Mouse (Mus musculus): ENCODE data around the gene Napepld. TPM values are rescaled to one million over a fixed set of nuclear protein-coding genes. Genes with fewer than 3 reads are reported as not detected.

Napepld gene
- polyA plus RNA-seq, 1 experiment from 2014 or later: 2.1 TPM

DNA sequence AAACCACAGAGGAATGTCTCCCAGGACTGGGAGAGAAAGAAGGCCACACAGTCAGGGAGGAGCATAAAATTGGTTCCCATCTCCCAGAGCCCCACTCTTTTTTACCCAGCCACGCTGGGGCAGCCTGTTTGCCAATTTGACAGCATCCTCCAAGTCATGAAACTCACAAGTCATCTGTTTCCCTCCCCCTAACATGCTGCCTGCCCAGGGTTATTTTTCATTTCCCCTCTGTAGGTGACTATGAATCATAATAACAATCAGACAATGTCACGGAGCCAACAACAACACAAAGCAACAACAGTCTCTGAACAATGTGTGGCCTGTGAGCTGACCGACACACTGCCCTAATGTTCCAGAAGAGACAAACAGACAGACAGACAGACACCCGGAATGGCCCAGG is 21.2 kb downstream of the Napepld start:
- peaks cover 4% of the 10 kb centered on the region; the same call in 1 of the 2 replicates for H3K9me3 ChIP-seq
- H3K4me1 ChIP-seq: 0 out of 2 replicates have a peak, but pooled peaks cover 2% of the 10 kb centered on the region
- WGBS: 75% methylated on average over 4 of the region's 4 CpGs
- no peaks in the 10 kb centered on the region; the same call in 1 of the 2 replicates for H3K27me3 ChIP-seq
- H3K36me3 ChIP-seq: peaks cover 7% of the 10 kb centered on the region
- no peak for ATAC-seq (ENCODE audit: insufficient number of reproducible peaks, insufficient read depth, low FRiP score, low TSS enrichment, low read depth)
- no peak overlapping the region for H3K4me3 ChIP-seq
- no peak overlapping the region for H3K9ac ChIP-seq
- no peak overlapping the region for H3K4me2 ChIP-seq
- H3K27ac ChIP-seq: no peak overlapping the region

DNA sequence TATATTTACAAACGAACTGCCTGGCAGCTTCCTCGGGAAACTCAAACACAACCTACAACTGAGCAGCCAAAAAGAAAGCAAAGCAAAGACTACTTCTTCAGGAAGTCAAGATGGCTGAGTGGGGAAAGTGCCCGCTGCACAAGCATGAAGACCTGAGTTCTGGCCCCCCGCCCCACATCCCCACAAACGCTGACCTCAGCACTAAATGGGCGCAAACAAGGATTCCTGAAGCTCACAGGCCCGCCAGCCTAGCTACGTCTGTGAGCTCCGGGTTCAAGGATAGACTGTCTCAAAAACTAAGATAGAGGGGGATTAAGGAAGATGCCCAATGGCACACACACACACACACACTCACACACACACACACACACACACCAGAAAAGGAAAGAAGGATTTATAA is 22.8 kb downstream of the Napepld start:
- Histone ChIP-seq H3K9ac (no peak overlapping the region), H3K9me3 (peaks cover 4% of the 10 kb centered on the region; the same call in 1 of the 2 replicates), H3K4me1 (0 out of 2 replicates have a peak, but pooled peaks cover 2% of the 10 kb centered on the region), H3K27me3 (no peaks in the 10 kb centered on the region; the same call in 1 of the 2 replicates), H3K36me3 (peaks cover 7% of the 10 kb centered on the region), H3K27ac (peak overlapping the region; percentile 55; the same call in 1 of the 2 replicates), H3K4me2 (no peak overlapping the region), H3K4me3 (no peak overlapping the region)
- no peak for ATAC-seq (ENCODE audit: insufficient number of reproducible peaks, insufficient read depth, low FRiP score, low TSS enrichment, low read depth)
- WGBS: 96% methylated on average over 9 of the region's 9 CpGs

DNA sequence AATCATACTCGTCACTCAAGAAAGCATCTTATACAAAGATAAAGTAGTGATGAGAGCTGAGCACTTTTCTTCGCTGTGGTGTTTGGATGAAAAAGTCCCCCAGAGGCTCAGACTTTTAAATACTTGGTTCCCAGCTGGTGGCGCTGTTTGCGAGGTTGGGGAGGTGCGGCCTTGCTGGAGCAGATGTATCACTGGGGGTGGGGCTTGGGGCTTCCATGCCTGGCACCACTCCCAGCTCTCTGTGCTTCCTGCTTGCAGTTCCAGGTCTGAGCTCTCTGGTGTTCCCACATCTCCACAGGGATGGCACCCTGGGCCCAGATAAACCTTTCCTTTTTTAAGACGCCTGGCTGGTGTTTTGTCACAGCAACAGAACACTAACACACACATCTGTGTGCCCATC is 23.3 kb downstream of the Napepld start:
- WGBS: 81% methylated on average over 6 of the region's 6 CpGs
- Histone ChIP-seq H3K4me2 (no peak overlapping the region), H3K36me3 (peaks cover 7% of the 10 kb centered on the region), H3K27ac (peak overlapping the region; percentile 55; the same call in 1 of the 2 replicates), H3K27me3 (no peaks in the 10 kb centered on the region; the same call in 1 of the 2 replicates), H3K9me3 (peaks cover 4% of the 10 kb centered on the region; the same call in 1 of the 2 replicates), H3K9ac (no peak overlapping the region), H3K4me3 (no peak overlapping the region), H3K4me1 (0 out of 2 replicates have a peak, but pooled peaks cover 2% of the 10 kb centered on the region)
- no peak for ATAC-seq (ENCODE audit: insufficient number of reproducible peaks, insufficient read depth, low FRiP score, low TSS enrichment, low read depth)

DNA sequence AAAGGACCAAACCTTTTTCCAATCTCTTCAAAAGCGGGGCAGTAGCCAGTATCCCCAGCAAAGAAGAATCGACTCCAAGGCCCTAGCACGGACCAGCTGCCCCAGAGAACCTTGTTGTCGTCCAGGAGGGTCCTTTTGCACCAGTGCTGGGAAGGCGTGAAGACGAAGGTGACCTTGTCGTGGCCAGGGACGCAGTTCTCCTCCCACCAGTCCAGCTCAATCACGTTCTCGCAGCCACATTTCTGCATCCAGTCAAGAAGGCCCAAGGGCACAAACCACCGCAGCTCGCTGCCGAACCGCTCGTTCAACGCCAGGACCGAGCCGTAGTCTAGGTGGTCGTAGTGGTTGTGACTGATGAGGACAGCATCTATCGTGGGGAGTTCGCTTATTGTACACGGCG is 25.7 kb downstream of the Napepld start:
- Histone ChIP-seq H3K36me3 (peaks cover 7% of the 10 kb centered on the region), H3K4me3 (no peak overlapping the region), H3K4me2 (no peak overlapping the region), H3K9me3 (peaks cover 4% of the 10 kb centered on the region; the same call in 1 of the 2 replicates), H3K27me3 (no peaks in the 10 kb centered on the region; the same call in 1 of the 2 replicates), H3K9ac (no peak overlapping the region), H3K27ac (no peak overlapping the region), H3K4me1 (0 out of 2 replicates have a peak, but pooled peaks cover 2% of the 10 kb centered on the region)
- 95% methylated on average over 23 of the region's 23 CpGs for whole genome bisulfite sequencing
- no peak for ATAC-seq (ENCODE audit: insufficient number of reproducible peaks, insufficient read depth, low FRiP score, low TSS enrichment, low read depth)

DNA sequence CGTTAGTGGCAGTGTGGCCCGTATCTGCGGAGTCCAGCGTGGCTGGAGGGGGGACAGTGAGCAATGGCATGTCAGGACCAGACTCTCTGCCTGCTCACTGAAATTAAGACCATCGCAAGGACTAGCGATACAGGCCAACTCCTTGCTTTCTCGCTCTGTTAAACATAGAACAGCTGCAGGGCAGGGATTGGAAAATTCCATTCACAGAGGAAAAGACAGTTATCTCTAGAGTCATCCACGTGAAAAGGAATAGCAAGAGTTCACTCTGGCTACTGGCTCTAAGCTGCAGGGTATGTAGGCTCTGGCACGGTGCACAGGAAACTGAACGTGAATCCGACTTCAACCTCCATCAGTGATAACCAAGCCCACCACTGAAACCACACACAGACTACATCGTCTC is 26.2 kb downstream of the Napepld start:
- WGBS: 73% methylated on average over 12 of the region's 12 CpGs
- Histone ChIP-seq H3K36me3 (peaks cover 7% of the 10 kb centered on the region), H3K4me2 (no peak overlapping the region), H3K27me3 (no peaks in the 10 kb centered on the region; the same call in 1 of the 2 replicates), H3K4me1 (0 out of 2 replicates have a peak, but pooled peaks cover 2% of the 10 kb centered on the region), H3K9me3 (peaks cover 4% of the 10 kb centered on the region; the same call in 1 of the 2 replicates), H3K27ac (no peak overlapping the region), H3K9ac (no peak overlapping the region), H3K4me3 (no peak overlapping the region)
- ATAC-seq (ENCODE audit: insufficient number of reproducible peaks, insufficient read depth, low FRiP score, low TSS enrichment, low read depth): no peak

DNA sequence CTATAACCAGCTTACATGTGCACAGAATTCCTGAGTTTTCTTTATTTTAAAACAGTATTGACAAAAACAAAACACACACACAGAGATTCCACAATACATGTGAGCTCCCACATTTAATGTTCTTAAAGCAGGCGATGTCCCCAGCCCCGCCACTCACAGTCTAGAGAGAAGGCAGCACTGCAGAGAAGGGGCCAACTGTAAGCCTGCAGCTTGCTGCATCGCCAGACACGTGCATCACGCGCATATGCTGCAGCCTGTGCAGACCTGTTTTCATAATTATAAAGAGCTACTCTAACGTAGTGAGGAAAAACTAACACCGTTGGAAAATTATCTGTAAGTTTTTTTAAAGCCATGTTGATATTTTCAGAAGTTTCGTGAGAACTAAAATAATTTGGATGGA is 27.5 kb downstream of the Napepld start:
- no peak for ATAC-seq (ENCODE audit: insufficient number of reproducible peaks, insufficient read depth, low FRiP score, low TSS enrichment, low read depth)
- peaks cover 4% of the 10 kb centered on the region; the same call in 1 of the 2 replicates for H3K9me3 ChIP-seq
- no peaks in the 10 kb centered on the region; the same call in 1 of the 2 replicates for H3K27me3 ChIP-seq
- 75% methylated on average over 9 of the region's 9 CpGs for WGBS
- H3K4me2 ChIP-seq: no peak overlapping the region
- H3K36me3 ChIP-seq: peaks cover 7% of the 10 kb centered on the region
- H3K4me3 ChIP-seq: no peak overlapping the region
- H3K9ac ChIP-seq: no peak overlapping the region
- H3K4me1 ChIP-seq: 0 out of 2 replicates have a peak, but pooled peaks cover 2% of the 10 kb centered on the region
- no peak overlapping the region for H3K27ac ChIP-seq

DNA sequence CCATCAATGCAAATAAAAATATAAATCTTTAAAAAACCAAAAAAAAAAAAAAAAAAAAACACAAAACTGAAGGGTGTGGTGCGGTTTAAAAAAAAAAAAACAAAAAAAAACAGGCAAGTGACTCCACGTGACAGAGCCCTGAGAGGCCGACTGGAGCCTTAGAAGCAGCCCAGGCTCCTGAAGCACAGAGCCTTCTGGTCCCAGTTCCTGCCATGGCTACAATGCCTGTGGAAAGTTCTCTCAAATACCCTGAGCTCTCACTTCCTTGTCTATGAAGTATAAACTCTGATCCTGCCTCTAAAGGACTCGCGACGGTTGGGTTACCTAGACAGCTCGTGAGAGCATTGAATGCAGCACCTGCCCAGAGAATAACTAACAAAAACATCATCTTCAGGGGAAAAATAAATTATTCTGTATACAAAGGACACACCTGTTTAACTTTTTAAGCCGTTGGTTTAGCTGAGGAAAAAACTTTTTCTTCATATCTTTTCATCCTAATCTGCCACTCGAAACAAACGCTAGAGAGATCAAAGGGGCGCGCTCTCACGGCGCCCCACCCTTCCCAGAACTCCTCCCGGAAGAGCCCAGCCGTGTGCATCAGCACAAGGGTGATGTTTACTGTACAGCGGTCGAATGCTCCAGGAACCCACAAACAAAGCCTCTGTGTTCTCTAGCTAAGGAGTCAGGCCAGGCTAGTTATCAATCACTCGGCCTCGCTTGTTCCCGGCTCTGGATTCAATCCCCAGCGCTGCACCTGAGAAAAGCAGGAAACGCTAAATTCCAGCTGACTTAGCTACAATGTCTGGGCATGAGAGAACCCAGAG is 28.2 kb downstream of the Napepld start:
- H3K9ac ChIP-seq: no peak overlapping the region
- 0 out of 2 replicates have a peak, but pooled peaks cover 2% of the 10 kb centered on the region for H3K4me1 ChIP-seq
- 41% methylated on average over 23 of the region's 23 CpGs for WGBS
- no peak for ATAC-seq (ENCODE audit: insufficient number of reproducible peaks, insufficient read depth, low FRiP score, low TSS enrichment, low read depth)
- no peak overlapping the region for H3K4me3 ChIP-seq
- H3K27ac ChIP-seq: no peak overlapping the region
- H3K36me3 ChIP-seq: peaks cover 7% of the 10 kb centered on the region
- H3K27me3 ChIP-seq: no peaks in the 10 kb centered on the region; the same call in 1 of the 2 replicates
- H3K4me2 ChIP-seq: peak overlapping the region; percentile 30; the same call in 1 of the 2 replicates
- H3K9me3 ChIP-seq: peaks cover 2% of the 10 kb centered on the region; the same call in 1 of the 2 replicates

DNA sequence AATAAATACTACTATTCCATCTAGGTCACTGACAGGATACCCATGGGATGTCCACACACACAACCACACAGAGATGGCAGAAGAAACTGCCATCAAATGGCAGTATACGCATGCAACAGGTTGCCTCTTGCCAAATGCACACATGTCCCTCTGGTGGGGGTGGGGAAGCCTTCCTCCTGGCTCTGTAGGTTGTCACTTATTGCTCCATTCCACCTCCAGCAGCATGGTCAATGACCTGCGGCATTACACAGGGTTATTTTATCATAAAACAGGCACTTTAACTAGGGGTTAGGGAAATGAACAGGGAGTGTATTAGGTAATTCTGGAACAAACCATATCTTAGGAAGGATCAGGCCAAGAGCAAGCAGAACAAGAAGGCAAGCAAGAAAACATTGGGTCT is 31.9 kb downstream of the Napepld start:
- no peak for ATAC-seq (ENCODE audit: insufficient number of reproducible peaks, insufficient read depth, low FRiP score, low TSS enrichment, low read depth)

DNA sequence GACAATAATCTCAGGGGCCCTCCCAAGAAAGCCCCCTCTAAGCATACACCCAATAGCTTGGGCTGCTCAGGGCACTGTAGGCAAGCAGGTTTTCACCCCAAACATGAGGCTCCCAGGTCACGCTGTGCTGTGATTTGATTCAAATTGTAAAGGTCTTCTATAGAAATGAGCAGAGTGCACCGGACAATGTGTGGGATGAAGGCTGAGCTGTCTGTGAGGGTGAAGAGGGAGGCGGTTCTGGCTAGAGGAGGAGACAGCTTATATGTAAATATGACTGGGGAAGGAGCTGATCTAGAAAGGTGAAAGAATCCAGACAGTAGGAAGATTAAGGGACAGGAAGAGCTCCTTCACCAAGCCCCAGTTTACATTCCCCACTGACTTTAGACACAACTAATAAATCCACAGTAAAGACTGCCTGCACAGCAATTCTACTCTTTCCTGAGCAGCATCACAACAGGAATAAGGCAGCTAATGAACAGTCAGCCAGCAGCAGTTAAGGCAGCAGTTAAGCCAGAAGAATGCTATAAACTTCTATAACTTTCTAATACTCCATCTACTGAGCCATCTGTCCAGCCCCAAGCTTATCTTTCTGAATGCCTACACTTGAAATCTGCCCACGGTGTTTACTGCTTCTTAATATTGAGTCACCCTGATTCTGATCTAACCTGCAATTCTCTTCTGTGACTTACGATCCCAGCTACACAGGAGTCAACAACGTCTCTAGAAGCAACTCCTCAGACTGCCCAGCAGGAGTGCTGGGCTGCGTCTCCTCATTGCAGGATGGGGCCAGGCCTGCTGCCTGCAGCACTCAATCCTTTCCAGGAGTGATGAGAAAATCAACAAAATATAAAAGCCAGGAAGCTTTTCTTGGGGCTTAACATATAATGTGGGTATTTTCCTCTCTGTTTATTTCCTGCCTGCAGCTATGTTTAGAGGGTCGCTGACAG is 33.7 kb downstream of the Napepld start:
- no peaks in the 10 kb centered on the region for H3K9me3 ChIP-seq
- no peaks in the 10 kb centered on the region for H3K4me1 ChIP-seq
- H3K27ac ChIP-seq: no peak overlapping the region
- H3K4me2 ChIP-seq: no peak overlapping the region
- no peaks in the 10 kb centered on the region for H3K27me3 ChIP-seq
- no peak overlapping the region for H3K4me3 ChIP-seq
- H3K36me3 ChIP-seq: peaks cover 10% of the 10 kb centered on the region
- ATAC-seq (ENCODE audit: insufficient number of reproducible peaks, insufficient read depth, low FRiP score, low TSS enrichment, low read depth): no peak
- no peak overlapping the region for H3K9ac ChIP-seq
- WGBS: 70% methylated on average over 8 of the region's 8 CpGs

More for the DNA sequence above, 31.9 kb downstream of the Napepld start:
- 89% methylated on average over 2 of the region's 2 CpGs for WGBS
- Histone ChIP-seq H3K4me2 (no peak overlapping the region), H3K9me3 (no peaks in the 10 kb centered on the region), H3K4me1 (no peaks in the 10 kb centered on the region), H3K36me3 (no peaks in the 10 kb centered on the region), H3K4me3 (no peak overlapping the region), H3K9ac (no peak overlapping the region), H3K27me3 (no peaks in the 10 kb centered on the region), H3K27ac (no peak overlapping the region)

DNA sequence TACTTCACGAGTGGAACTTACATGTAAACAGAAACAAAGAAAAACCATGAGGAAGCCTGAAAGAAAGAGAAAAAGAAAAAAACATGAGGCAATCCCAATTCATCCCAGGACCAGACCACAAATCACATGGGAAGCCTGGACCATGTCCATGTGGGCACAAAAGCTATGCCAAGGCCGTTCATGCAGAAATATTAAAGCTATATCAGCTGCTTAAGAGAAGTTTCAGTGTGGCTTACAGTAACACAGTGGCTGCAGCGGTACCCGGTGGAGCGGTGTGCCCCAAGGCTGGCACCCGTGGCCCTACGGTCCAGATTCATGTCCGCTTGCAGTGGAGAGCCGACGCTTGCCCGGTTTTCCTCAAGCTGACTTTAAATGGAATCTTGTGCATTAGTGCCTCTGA is 38.1 kb downstream of the Napepld start:
- Histone ChIP-seq H3K4me3 (no peak overlapping the region), H3K27ac (no peak overlapping the region), H3K27me3 (no peaks in the 10 kb centered on the region), H3K4me2 (no peak overlapping the region), H3K4me1 (no peaks in the 10 kb centered on the region), H3K9me3 (no peaks in the 10 kb centered on the region), H3K36me3 (peaks cover 42% of the 10 kb centered on the region), H3K9ac (no peak overlapping the region)
- 92% methylated on average over 11 of the region's 11 CpGs for WGBS
- no peak for ATAC-seq (ENCODE audit: insufficient number of reproducible peaks, insufficient read depth, low FRiP score, low TSS enrichment, low read depth)

DNA sequence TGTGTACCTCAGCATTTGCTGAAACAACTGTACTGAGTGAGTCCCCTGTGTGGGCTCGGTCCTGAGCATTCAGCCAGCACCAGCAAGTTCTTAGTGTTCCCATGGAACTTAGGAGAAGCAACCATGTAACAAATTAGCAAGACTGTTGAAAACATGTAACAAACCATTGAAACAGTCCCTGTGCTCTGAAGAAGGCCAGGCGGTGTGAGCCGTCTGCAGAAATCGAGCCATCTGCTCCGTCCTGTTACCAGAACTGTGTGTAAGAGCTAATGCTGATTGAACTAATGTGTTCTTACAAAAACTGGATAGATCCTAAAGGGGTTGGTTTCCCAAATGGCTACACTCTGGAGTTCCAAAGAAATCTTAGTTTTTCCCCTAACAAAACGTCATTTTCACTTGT is 40.3 kb downstream of the Napepld start:
- WGBS: 91% methylated on average over 6 of the region's 6 CpGs
- Histone ChIP-seq H3K4me2 (no peak overlapping the region), H3K4me1 (no peaks in the 10 kb centered on the region), H3K9me3 (no peaks in the 10 kb centered on the region), H3K27me3 (no peaks in the 10 kb centered on the region), H3K36me3 (peaks cover 53% of the 10 kb centered on the region), H3K4me3 (no peak overlapping the region), H3K27ac (no peak overlapping the region), H3K9ac (no peak overlapping the region)
- ATAC-seq (ENCODE audit: insufficient number of reproducible peaks, insufficient read depth, low FRiP score, low TSS enrichment, low read depth): no peak

All from embryonic facial prominence, embryonic 13.5 days (tissue).